Mouse (Mus musculus) T-helper 2 cell (primary cell): ENCODE results near the gene Nae1.

Experiments used
- in situ Hi-C: fragments of 300-600 bp; cut with MboI, MseI; formaldehyde crosslinking; loops from one replicate; pipeline ENCODE4 v1.15.1; 2025; ENCODE audit warnings: high pct_unique_total_duplicates

Nae1 gene

GRCm38 (mm10) chr8:104529671-104530070, 4.8 kb downstream of the Nae1 start:
- in situ Hi-C loops = no loop called here

GRCm38 (mm10) chr8:104517872-104518271, 16.6 kb downstream of the Nae1 start:
- in situ Hi-C loops = no loop called here

- in situ Hi-C loops = no loop called here
These were observed 24.3 kb downstream of the Nae1 start for GRCm38 (mm10) chr8:104510134-104510533.

- in situ Hi-C loops = no loop called here
These were observed 25.1 kb downstream of the Nae1 start, which contains the start of gene Terb1 for GRCm38 (mm10) chr8:104509061-104510006. Terb1 (minus strand) TSS chr8:104509910.

- in situ Hi-C loops = no loop called here
These were observed 55.3 kb downstream of the Nae1 start for GRCm38 (mm10) chr8:104479091-104479490.

GRCm38 (mm10) chr8:104472465-104472864, 62.0 kb downstream of the Nae1 start:
- in situ Hi-C loops = no loop called here

- in situ Hi-C loops = no loop called here
These were observed 67.0 kb downstream of the Nae1 start for GRCm38 (mm10) chr8:104467463-104467862.
